ENCODE assay signal across 17 mouse cellular contexts in the genomic region with DNA sequence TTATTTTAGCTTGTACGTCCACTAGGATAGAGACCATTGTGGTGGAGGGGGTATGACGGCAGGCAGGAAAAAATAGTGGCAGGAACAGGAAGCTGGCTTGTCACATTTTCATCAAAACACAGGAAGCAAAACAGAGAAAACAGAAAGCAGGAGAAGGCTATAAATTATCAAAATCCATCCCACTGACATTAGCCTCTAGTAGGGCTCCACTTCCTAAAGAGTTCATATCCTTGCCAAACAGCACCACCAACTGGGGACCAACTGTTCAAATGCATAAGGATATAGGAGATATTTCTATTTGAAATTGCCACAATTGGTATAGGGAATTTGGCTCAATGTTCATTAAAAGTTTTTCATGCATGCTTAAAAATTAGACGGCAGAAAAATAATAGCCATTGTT.
"Had no signal": no experiment of that assay in that cellular context is flagged by ENCODE, and none has a peak within 500 bp of the region (broad histone marks: within the 10 kb centered on the region; RNA-seq: fewer than 3 reads in every experiment).

No protein-coding gene starts in this region.

- H3K9me3 ChIP-seq: kidney, embryonic 15.5 days; liver, embryonic 13.5 days; lung, embryonic 15.5 days had no signal

- H3K36me3 ChIP-seq: kidney, embryonic 15.5 days; liver, embryonic 13.5 days; lung, embryonic 15.5 days had no signal

- H3K27ac ChIP-seq: kidney, embryonic 15.5 days; liver, embryonic 13.5 days; lung, embryonic 15.5 days; stomach, postnatal 0 days had no signal

- H3K4me1 ChIP-seq: kidney, embryonic 15.5 days; liver, embryonic 13.5 days; lung, embryonic 15.5 days had no signal

- H3K4me2 ChIP-seq: kidney, embryonic 15.5 days; liver, embryonic 13.5 days; lung, embryonic 15.5 days; midbrain, embryonic 11.5 days had no signal

- DNase-seq: kidney, adult 8-10 months; kidney, postnatal 14 days; kidney, postnatal 4 days; liver, embryonic 13.5 days; lung, postnatal 14 days; lung, postnatal 4 days; midbrain, embryonic 14.5 days; right cerebral cortex, adult 18-20 months; right cerebral cortex, postnatal 14 days; right cerebral cortex, postnatal 4 days; thymus, adult 2 months; thymus, postnatal 14 days; thymus, postnatal 4 days had no signal

- H3K4me3 ChIP-seq: kidney, embryonic 15.5 days; liver, embryonic 13.5 days; lung, embryonic 15.5 days had no signal

- H3K27me3 ChIP-seq: kidney, embryonic 15.5 days; liver, embryonic 13.5 days; lung, embryonic 15.5 days had no signal

- H3K9ac ChIP-seq: kidney, embryonic 15.5 days; liver, embryonic 13.5 days; lung, embryonic 15.5 days had no signal
